Mouse (Mus musculus): ENCODE results near the gene Ctsf.
"Not testable (repeated sequence)": the region's sequence is repeated elsewhere in the genome, so short reads cannot be mapped to it uniquely, and the experiment has no call there.

Ctsf gene

GRCm38 (mm10) chr19:4849800-4850199, 5.1 kb upstream of the Ctsf start:
- DNase-seq (ENCODE audit: extremely low spot score, low spot score): no peak

DNA sequence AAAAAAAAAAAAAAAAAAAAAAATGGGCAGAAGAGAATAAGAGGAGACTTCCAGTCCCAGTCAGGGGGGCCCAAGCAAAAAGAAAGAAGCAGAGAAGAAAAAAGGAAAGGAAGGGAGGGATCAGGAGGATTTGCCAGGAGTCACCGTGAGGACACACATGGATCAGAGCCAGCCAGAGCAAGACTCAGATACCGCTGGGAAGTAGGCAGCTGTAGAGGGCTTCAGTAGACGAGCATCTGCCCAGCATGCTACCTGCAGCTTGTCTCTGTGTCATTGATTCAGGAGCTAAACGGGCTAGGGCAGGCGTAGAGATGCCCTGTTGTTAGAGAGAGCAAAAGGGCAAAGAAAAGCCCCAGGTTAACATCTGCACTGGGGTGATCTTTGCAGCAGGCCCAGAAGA, 4.6 kb upstream of the Ctsf start:
- DNase-seq (ENCODE audit: extremely low spot score, low spot score): no peak

- DNase-seq (ENCODE audit: extremely low spot score, low spot score): no peak
Measured at GRCm38 (mm10) chr19:4855470-4855820, 515 bp downstream of the Ctsf start.

DNA sequence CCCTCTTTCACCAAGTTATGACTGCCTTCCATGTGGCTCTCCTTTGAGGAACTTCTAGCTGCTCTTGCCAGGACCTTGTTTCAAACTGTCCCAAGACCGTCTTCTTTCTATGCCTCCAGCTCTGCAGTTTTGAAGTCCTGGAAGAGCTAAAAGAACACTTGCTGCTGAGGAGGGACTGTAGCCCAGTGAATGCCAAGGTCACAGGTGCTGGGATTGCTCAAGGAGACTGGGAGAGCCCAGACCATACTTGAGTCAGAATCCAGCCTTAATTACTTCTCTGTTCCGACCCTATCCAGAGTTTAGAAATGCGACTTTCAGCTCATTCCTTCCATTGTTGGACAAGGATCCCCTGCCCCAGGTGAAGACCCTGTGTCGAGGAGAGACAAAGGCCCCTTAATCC, 1.0 kb downstream of the Ctsf start:
- DNase-seq (ENCODE audit: extremely low spot score, low spot score): no peak

- no peak for DNase-seq (ENCODE audit: extremely low spot score, low spot score)
Measured at GRCm38 (mm10) chr19:4859081-4859480, 4.2 kb downstream of the Ctsf start.

DNA sequence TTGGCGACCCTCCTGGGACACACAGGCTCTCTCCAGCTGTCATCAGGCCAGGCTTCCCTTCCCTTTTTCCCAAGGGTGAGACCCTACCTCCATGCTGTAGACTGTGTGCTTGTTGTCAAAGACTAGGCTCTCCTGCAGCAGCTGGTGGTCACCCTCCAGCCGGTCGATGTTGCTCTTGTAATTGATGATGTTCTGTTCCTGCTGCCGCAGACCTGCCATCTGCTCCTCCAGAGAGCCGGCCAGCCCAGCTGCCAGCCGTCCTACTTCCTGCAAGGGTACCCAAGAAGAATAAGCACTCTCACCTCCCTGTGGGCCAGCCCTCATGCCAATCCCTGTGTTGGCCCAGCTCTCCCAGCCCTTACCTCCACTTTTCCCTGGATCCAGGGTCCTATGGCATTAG, 8.1 kb downstream of the Ctsf start:
- no peak for DNase-seq (ENCODE audit: extremely low spot score, low spot score)

DNA sequence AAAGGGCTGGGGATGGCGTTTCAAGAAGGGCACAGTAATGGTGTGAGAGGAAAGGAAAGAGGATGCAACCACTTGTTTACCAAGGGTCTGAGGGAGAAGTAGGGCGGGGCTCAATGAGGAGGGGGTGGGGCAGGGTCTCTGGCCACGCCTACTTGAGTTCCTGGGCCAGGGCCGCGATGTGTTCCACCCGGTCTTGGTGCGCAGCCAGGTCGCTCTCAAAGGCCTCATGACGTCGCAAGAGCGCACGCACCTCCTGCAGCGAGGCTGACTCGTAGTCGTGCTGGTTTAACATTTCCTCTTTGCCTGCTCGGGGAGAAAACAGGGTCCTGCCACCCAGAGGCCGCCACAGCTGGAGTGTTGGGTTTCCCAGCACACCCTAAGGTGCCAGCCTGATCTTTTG, 10.2 kb downstream of the Ctsf start:
- DNase-seq (ENCODE audit: extremely low spot score, low spot score): no peak

DNA sequence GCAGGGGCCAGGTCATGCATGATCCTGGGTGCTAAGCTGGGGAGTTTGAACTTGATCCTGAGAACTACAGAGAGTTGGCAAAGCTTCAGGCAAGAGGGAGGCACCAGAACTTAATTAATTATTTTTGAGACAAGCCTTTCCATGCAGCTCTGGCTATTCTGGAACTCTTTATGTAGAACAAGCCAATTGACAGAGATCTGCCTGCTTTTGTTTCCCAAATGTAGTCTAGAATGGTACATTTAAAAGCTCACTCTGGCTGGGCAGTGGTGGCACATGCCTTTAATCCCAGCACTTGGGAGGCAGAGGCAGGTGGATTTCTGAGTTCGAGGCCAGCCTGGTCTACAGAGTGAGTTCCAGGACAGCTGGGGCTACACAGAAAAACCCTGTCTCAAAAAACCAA, 19.7 kb downstream of the Ctsf start:
- DNase-seq (ENCODE audit: extremely low spot score, low spot score): not testable (repeated sequence)

DNA sequence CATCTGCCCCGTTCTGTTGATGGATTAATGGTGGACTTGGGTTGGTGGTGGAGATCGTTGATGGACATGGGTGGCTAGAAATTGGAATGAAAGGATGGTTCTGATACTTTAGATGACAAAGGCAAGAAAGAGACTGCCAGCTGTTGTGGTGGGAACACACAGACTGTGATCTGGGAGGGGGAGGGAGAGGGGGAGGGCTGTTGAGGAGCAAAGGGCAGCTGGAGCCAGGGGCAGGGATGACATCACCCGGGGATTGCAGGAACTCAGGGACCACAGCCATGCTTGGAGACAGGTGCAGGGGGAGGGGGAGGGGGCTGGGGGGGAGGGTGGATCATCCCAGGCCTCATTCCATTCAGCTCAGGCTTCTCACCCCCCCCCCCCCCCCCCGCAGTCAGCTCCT, 21.3 kb downstream of the Ctsf start:
- DNase-seq (ENCODE audit: extremely low spot score, low spot score): no peak

GRCm38 (mm10) chr19:4876755-4877154, 21.8 kb downstream of the Ctsf start:
- DNase-seq (ENCODE audit: extremely low spot score, low spot score): no peak

- no peak for DNase-seq (ENCODE audit: extremely low spot score, low spot score)
Measured at GRCm38 (mm10) chr19:4877785-4878184, 22.9 kb downstream of the Ctsf start, which contains the start of gene Actn3. Gene Actn3 (minus strand): TSS chr19:4877909.

- DNase-seq (ENCODE audit: extremely low spot score, low spot score): peak; percentile 97
Measured at GRCm38 (mm10) chr19:4878405-4879323, 23.7 kb downstream of the Ctsf start, which contains the start of gene Zdhhc24. Gene Zdhhc24 (plus strand): TSS chr19:4878668.

DNA sequence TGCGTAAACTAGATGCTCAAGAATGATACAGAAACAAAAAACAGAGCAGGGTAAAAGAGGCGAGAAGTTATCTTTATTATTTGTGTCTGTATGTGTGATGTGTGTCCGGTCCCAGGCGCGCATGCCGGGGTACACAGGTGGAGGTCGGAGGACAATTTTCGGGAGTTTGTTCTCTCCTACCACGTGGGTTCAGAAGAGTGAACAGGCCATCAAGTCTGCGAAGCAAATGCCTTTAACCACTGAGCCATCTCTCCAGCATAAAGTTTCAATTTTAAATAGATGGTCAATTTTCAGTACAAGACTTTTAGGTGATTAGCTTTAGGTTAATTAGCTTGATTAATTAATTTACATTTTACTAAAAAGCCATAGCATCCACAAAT, 24.4 kb downstream of the Ctsf start:
- DNase-seq (ENCODE audit: extremely low spot score, low spot score): no peak

- no peak for DNase-seq (ENCODE audit: extremely low spot score, low spot score)
Measured at GRCm38 (mm10) chr19:4883961-4884360, 29.0 kb downstream of the Ctsf start.

GRCm38 (mm10) chr19:4889791-4890190, 34.9 kb downstream of the Ctsf start:
- DNase-seq (ENCODE audit: extremely low spot score, low spot score): no peak

GRCm38 (mm10) chr19:4891798-4892197, 36.9 kb downstream of the Ctsf start:
- no peak for DNase-seq (ENCODE audit: extremely low spot score, low spot score)

DNA sequence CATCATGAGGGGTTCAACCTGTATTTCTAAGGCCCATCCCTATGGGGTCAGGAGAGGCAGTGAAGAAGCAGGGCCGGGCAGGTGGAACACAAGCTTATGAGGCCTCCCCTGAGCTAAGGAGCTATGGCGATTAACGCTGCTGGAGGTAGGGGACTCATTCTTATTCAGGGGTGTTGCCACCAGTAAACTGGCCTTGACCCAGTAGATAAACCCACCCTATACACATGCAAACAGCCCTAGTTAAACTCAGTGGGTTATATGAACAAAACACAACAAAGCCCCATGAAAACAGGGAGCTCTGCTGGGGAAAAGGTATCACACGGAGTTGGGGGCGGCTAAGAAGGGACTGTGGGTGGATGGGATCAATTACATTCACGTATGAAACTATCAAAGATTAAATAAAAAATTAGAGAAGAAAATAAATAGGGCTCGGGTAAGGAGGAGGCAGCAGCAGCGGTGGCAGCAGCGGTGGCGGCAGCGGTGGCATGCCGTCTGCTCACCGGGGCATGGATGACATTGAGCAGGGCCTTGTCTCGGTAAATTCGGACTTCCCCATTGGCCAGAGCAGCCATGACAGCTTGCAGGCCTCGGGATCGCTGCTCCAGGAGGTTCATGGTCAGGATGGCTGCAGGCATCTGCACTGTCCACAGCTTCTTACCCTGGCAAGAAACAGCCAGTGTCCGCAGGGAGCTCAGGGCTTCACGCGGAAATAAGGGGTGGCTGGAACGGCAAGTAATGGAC, 42.0 kb downstream of the Ctsf start:
- DNase-seq (ENCODE audit: extremely low spot score, low spot score): no peak

GRCm38 (mm10) chr19:4898972-4899371, 44.0 kb downstream of the Ctsf start:
- DNase-seq (ENCODE audit: extremely low spot score, low spot score): no peak

- no peak for DNase-seq (ENCODE audit: extremely low spot score, low spot score)
Measured at GRCm38 (mm10) chr19:4899888-4900287, 45.0 kb downstream of the Ctsf start.

DNA sequence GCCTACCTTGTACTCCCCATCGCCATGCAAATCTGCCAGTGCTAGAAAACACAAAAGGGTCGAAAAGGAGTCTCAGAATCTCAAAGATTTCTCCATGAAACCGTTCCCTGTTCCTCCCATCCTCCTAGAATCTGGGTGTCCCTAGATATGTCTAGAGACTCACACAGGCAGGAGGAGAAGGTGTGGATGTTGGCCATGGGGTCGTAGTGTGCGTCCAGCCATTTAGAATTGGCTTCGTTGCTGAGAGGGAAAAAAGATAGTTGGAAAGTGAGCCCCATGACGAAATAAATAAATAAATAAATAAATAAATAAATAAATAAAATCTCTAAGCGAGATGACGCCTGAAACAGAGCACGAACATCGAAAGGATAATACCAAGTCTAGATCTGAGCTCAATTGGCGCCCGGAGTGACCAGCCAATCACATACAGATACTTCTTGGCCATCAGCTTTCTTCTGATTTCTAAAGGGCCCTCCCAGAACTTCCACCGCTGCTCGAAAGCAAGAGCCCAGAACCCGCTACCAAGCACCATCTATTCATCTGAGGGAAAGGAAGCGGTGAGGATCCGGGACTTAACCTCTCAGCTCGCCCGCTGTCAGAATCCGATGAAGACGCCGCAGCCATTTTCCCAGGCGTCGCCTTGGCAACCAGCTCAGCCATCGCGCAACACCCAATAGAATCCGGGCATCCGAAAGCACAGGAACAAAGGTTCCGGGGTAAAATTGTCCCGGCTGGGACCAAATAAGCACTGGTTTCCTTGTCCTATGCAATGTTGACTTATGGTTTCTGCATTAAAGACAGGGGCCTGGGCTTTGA, 51.3 kb downstream of the Ctsf start, which contains the start of gene Bbs1:
Gene Bbs1, minus strand, starts transcription at position 650 of the 816 bp plus-strand sequence.
- DNase-seq (ENCODE audit: extremely low spot score, low spot score): peak; percentile 85

DNA sequence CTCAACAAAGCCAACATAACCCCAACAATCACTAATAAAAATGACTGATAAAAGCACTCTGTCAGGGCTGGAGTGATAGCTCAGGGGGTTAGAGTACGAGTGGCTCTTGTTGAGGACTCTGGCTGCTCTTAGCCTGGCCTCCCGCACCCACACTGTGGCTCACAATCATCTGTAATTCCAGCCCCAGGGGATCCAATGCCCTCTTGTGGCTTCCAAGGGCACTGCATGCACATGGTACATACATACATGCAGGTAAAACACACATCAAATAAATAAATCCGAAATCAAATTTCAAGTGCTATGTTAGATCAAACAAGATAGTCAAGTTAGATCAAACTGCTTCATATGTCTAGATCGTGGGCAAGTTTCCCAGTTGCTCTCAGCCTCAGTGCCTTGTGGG, 53.2 kb downstream of the Ctsf start:
- peak; percentile 21 for DNase-seq (ENCODE audit: extremely low spot score, low spot score)

- no peak for DNase-seq (ENCODE audit: extremely low spot score, low spot score)
Measured at GRCm38 (mm10) chr19:4909376-4909775, 54.4 kb downstream of the Ctsf start.
